Mouse (Mus musculus): Measurements from ENCODE around the gene Gsdmc3. TPM values are rescaled to one million over a fixed set of nuclear protein-coding genes. Genes with fewer than 3 reads are reported as not detected.
"Not testable (repeated sequence)": the region's sequence is repeated elsewhere in the genome, so short reads cannot be mapped to it uniquely, and the experiment has no call there.

Gene Gsdmc3
- polyA plus RNA-seq (2016; fragmentation: Nextera tagmentation; extraction: Ambion mirVana), result not detected in 2 replicates

- not testable (repeated sequence) for DNase-seq (ENCODE audit: low spot score)
Observed at GRCm38 (mm10) chr15:63878458-63878857, at the start of gene Gsdmc3. Gene Gsdmc3, minus strand, starts transcription at chr15:63878558.

GRCm38 (mm10) chr15:63926201-63926600 lies 47.8 kb upstream of the Gsdmc3 start:
- Histone ChIP-seq H3K27me3 (ENCODE audit: insufficient read depth, poor library complexity, severe bottlenecking) (no peaks in the 10 kb centered on the region), H3K4me3 (no peak overlapping the region), H3K4me1 (replicated peaks) (no peaks in the 10 kb centered on the region), H3K9me3 (no peaks in the 10 kb centered on the region), H3K27ac (no peak overlapping the region), H3K36me3 (peaks cover 24% of the 10 kb centered on the region)
- no peak for DNase-seq (ENCODE audit: low spot score)
- 87% methylated on average over 3 of the region's 3 CpGs for WGBS

More at GRCm38 (mm10) chr15:63878458-63878857, at the start of gene Gsdmc3:
- H3K9me3 ChIP-seq; H3K36me3 ChIP-seq; H3K27me3 ChIP-seq (ENCODE audit: insufficient read depth, poor library complexity, severe bottlenecking); H3K4me1 ChIP-seq (replicated peaks); H3K27ac ChIP-seq; H3K4me3 ChIP-seq: not testable (repeated sequence)
- whole genome bisulfite sequencing, result 86% methylated on average over 1 of the region's 3 CpGs

- Histone ChIP-seq H3K27me3 (ENCODE audit: insufficient read depth, poor library complexity, severe bottlenecking) (no peaks in the 10 kb centered on the region), H3K36me3 (peaks cover 10% of the 10 kb centered on the region), H3K4me3 (no peak overlapping the region), H3K27ac (no peak overlapping the region), H3K9me3 (no peaks in the 10 kb centered on the region), H3K4me1 (replicated peaks) (no peaks in the 10 kb centered on the region)
- no peak for DNase-seq (ENCODE audit: low spot score)
- WGBS, result 95% methylated on average over 1 of the region's 1 CpGs
Observed at GRCm38 (mm10) chr15:63924484-63924883, 46.1 kb upstream of the Gsdmc3 start.

DNA sequence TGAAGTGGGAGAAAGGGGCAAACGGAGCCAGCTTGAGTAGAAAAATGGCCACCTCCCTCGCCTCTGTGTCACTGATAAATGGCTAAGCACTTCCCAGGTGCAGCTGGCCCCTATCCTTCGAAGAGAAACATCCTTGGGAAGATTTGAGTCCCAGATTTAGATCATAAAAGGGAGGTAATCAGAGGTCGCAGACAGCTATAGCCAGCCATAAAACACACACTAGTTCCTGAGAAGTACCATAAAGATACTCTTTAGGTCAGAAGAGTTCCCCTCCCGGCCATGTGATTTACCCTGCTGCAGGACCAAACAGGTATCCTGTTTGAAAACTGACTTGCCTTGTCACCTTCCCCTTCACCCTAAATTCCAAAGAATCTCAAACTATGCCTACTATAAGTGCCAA lies 43.3 kb upstream of the Gsdmc3 start:
- WGBS, result 93% methylated on average over 2 of the region's 5 CpGs
- H3K27ac ChIP-seq; H3K9me3 ChIP-seq; H3K36me3 ChIP-seq; H3K4me1 ChIP-seq (replicated peaks); H3K27me3 ChIP-seq (ENCODE audit: insufficient read depth, poor library complexity, severe bottlenecking); DNase-seq (ENCODE audit: low spot score); H3K4me3 ChIP-seq: not testable (repeated sequence)

- 75% methylated on average over 2 of the region's 2 CpGs for WGBS
Observed at GRCm38 (mm10) chr15:63919728-63920127, 41.4 kb upstream of the Gsdmc3 start.

DNA sequence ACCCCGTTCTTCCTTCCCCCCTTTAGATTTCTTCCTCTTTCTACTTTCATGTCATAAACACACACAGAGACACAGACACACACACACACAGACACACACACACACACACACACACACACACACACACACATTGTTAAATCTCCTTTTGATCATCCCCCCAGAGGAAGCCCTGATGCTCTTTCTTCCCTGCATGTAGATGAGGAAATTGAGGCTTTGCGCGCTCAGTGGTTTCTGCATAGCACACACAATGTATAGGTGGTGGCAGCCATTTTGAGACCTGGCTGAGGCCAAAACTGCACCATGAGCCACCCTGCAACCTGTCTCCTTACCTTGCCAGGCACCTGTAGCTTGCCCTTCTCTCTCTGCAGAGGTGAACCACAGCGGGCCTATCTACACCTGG lies 38.2 kb upstream of the Gsdmc3 start:
- not testable (repeated sequence) for H3K36me3 ChIP-seq; DNase-seq (ENCODE audit: low spot score); H3K27me3 ChIP-seq (ENCODE audit: insufficient read depth, poor library complexity, severe bottlenecking); H3K4me3 ChIP-seq; H3K9me3 ChIP-seq; H3K4me1 ChIP-seq (replicated peaks); H3K27ac ChIP-seq
- WGBS, result 91% methylated on average over 4 of the region's 4 CpGs

More at GRCm38 (mm10) chr15:63919728-63920127, 41.4 kb upstream of the Gsdmc3 start:
- H3K27me3 ChIP-seq (ENCODE audit: insufficient read depth, poor library complexity, severe bottlenecking); H3K27ac ChIP-seq; DNase-seq (ENCODE audit: low spot score); H3K4me3 ChIP-seq; H3K36me3 ChIP-seq; H3K4me1 ChIP-seq (replicated peaks); H3K9me3 ChIP-seq: not testable (repeated sequence)

- WGBS, result 88% methylated on average over 2 of the region's 2 CpGs
Observed at GRCm38 (mm10) chr15:63912197-63912596, 33.8 kb upstream of the Gsdmc3 start, which contains the start of gene Gsdmc4. Gene Gsdmc4, minus strand, starts transcription at chr15:63912297.

DNA sequence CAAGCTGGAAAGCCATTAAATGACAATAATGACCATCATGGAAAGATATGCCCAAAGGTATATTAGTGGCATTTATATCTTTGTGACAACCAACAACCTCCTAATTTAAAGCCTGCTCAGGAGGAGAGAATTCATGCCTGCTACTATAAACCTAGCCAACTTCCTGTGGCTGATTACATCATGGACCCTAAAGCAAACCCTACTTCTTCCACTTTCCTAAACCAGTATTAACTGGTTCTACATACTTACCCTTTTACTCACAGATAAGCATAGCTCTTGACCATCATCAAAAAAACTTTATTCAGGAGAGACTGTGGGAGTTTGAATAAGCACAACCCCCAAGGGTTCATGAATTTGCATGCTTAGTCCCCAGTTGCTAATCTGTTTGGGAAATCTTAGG lies 31.5 kb upstream of the Gsdmc3 start:
- not testable (repeated sequence) for H3K4me3 ChIP-seq; H3K27me3 ChIP-seq (ENCODE audit: insufficient read depth, poor library complexity, severe bottlenecking); H3K4me1 ChIP-seq (replicated peaks); DNase-seq (ENCODE audit: low spot score); H3K27ac ChIP-seq; H3K9me3 ChIP-seq; H3K36me3 ChIP-seq

More at GRCm38 (mm10) chr15:63912197-63912596, 33.8 kb upstream of the Gsdmc3 start, which contains the start of gene Gsdmc4:
- H3K9me3 ChIP-seq; H3K27ac ChIP-seq; H3K27me3 ChIP-seq (ENCODE audit: insufficient read depth, poor library complexity, severe bottlenecking); H3K4me3 ChIP-seq; DNase-seq (ENCODE audit: low spot score); H3K36me3 ChIP-seq; H3K4me1 ChIP-seq (replicated peaks): not testable (repeated sequence)

GRCm38 (mm10) chr15:63895560-63896353 lies 17.4 kb upstream of the Gsdmc3 start:
- WGBS, result 40% methylated on average over 9 of the region's 9 CpGs
- not testable (repeated sequence) for H3K27me3 ChIP-seq (ENCODE audit: insufficient read depth, poor library complexity, severe bottlenecking); H3K4me3 ChIP-seq; H3K36me3 ChIP-seq; H3K27ac ChIP-seq; H3K4me1 ChIP-seq (replicated peaks); H3K9me3 ChIP-seq
- DNase-seq (ENCODE audit: low spot score), result peak; percentile 21

GRCm38 (mm10) chr15:63888440-63888839 lies 10.1 kb upstream of the Gsdmc3 start:
- not testable (repeated sequence) for DNase-seq (ENCODE audit: low spot score); H3K36me3 ChIP-seq; H3K27me3 ChIP-seq (ENCODE audit: insufficient read depth, poor library complexity, severe bottlenecking); H3K9me3 ChIP-seq; H3K4me1 ChIP-seq (replicated peaks); H3K4me3 ChIP-seq; H3K27ac ChIP-seq
- WGBS, result 83% methylated on average over 5 of the region's 5 CpGs

DNA sequence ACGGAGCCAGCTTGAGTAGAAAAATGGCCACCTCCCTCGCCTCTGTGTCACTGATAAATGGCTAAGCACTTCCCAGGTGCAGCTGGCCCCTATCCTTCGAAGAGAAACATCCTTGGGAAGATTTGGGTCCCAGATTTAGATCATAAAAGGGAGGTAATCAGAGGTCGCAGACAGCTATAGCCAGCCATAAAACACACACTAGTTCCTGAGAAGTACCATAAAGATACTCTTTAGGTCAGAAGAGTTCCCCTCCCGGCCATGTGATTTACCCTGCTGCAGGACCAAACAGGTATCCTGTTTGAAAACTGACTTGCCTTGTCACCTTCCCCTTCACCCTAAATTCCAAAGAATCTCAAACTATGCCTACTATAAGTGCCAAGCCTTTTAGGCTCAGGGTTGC lies 9.6 kb upstream of the Gsdmc3 start:
- not testable (repeated sequence) for H3K4me3 ChIP-seq; DNase-seq (ENCODE audit: low spot score); H3K27ac ChIP-seq; H3K36me3 ChIP-seq; H3K4me1 ChIP-seq (replicated peaks); H3K27me3 ChIP-seq (ENCODE audit: insufficient read depth, poor library complexity, severe bottlenecking); H3K9me3 ChIP-seq
- WGBS, result no CpG with 5 or more reads among the region's 5 CpGs

DNA sequence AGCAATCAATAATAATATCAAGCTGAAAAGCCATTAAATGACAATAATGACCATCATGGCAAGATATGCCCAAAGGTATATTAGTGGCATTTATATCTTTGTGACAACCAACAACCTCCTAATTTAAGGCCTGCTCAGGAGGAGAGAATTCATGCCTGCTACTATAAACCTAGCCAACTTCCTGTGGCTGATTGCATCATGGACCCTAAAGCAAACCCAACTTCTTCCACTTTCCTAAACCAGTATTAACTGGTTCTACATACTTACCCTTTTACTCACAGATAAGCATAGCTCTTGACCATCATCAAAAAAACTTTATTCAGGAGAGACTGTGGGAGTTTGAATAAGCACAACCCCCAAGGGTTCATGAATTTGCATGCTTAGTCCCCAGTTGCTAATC lies 2.2 kb downstream of the Gsdmc3 start:
- not testable (repeated sequence) for H3K4me3 ChIP-seq; DNase-seq (ENCODE audit: low spot score); H3K27ac ChIP-seq; H3K36me3 ChIP-seq; H3K9me3 ChIP-seq; H3K27me3 ChIP-seq (ENCODE audit: insufficient read depth, poor library complexity, severe bottlenecking); H3K4me1 ChIP-seq (replicated peaks)

DNA sequence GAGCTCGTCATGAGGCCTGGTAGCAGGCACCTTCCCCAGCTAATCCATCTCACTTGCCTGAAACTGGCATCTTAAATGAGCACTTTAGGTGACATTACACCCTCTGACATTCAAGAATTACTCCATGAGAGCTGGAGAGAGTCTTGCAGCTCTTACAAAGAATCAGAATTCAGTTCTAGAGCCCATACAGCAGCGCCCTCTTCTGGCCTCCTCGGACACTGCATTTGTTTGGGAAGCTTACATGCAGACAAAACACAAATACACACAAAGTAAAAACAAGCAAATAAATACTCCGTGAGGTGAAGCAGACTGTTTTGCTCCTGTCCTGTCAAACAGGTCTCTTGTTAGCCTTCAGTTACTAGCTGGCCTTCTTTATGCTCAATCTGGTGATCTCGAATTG lies 16.4 kb downstream of the Gsdmc3 start:
- not testable (repeated sequence) for H3K27me3 ChIP-seq (ENCODE audit: insufficient read depth, poor library complexity, severe bottlenecking); H3K9me3 ChIP-seq; H3K27ac ChIP-seq; H3K4me3 ChIP-seq; H3K4me1 ChIP-seq (replicated peaks); H3K36me3 ChIP-seq
- WGBS, result 47% methylated on average over 5 of the region's 5 CpGs
- peak; percentile 27 for DNase-seq (ENCODE audit: low spot score)
